Mouse (Mus musculus) central nervous system, embryonic 18 days (tissue): Measurements from ENCODE around the gene Cep63. TPM values are rescaled to one million over a fixed set of nuclear protein-coding genes. Genes with fewer than 3 reads are reported as not detected.

ENCODE experiments used
- polyA plus RNA-seq: library from polyadenylated mRNA; depleted of rRNA; stranded (reverse); fragments of >200 nt; gene quantifications from 2 replicates; pipeline ENCODE4 v1.2.3, GENCODE M21; 2012; rRNA removed

Cep63 gene
- polyA plus RNA-seq, result 27.8 and 30.1 TPM in 2 replicates

GRCm38 (mm10) chr9:102625983-102626838 is at the start of gene Cep63, which contains the start of gene Anapc13:
TSS of gene Cep63 (minus strand) at chr9:102626534.
TSS of gene Anapc13 (plus strand) at chr9:102626296.

Other genes with a start within 250 kb of the Cep63 start
- 1.5 and 1.8 TPM in 2 replicates for gene Ky, start 120.8 kb downstream of the Cep63 start, polyA plus RNA-seq
- 162 and 176 TPM in 2 replicates for gene Anapc13, start 238 bp downstream of the Cep63 start, polyA plus RNA-seq
- gene Amotl2, start 90.1 kb upstream of the Cep63 start, polyA plus RNA-seq, result 35.7 and 39.7 TPM in 2 replicates
- 42.3 and 44.8 TPM in 2 replicates for gene Ryk, start 208.4 kb upstream of the Cep63 start, polyA plus RNA-seq